Mouse (Mus musculus): Measurements from ENCODE around the gene Nfxl1.

GRCm38 (mm10) chr5:72587192-72587681, 27.8 kb upstream of the Nfxl1 start, which contains the start of gene Gm5868:
- TF ChIP-seq CTCF (IDR thresholded peaks at IDR 0.05; ENCODE audit: control insufficient read depth, insufficient read depth, low read length) (no peak), POLR2A (IDR thresholded peaks at IDR 0.05; ENCODE audit: borderline replicate concordance, control insufficient read depth, low read depth, low read length) (no peak)
